Mouse (Mus musculus) myocyte (in vitro differentiated cells): ENCODE data around the gene Rabep2. TPM values are rescaled to one million over a fixed set of nuclear protein-coding genes. Genes with fewer than 3 reads are reported as not detected.
"Not testable (repeated sequence)": the region's sequence is repeated elsewhere in the genome, so short reads cannot be mapped to it uniquely, and the experiment has no call there.

ENCODE experiments used
- H3K27me3 ChIP-seq: one replicate; pipeline ENCODE4 v1.6.1; 2011; ENCODE audit not compliant: control insufficient read depth, insufficient read depth, insufficient read length
- H3K36me3 ChIP-seq: one replicate; pipeline ENCODE4 v1.6.1; 2011; ENCODE audit not compliant: control insufficient read depth, insufficient read depth
- H3K4me2 ChIP-seq: one replicate; pipeline ENCODE4 v1.6.1; 2011; ENCODE audit warnings: low read depth, control low read depth
- H3K4me3 ChIP-seq: one replicate; pipeline ENCODE4 v1.5.1; 2011; ENCODE audit warnings: mild to moderate bottlenecking, control low read depth, moderate library complexity
- H3K79me2 ChIP-seq: one replicate; pipeline ENCODE4 v1.6.1; 2011; ENCODE audit not compliant: control insufficient read depth, insufficient read depth
- H3ac ChIP-seq: one replicate; pipeline ENCODE4 v1.6.1; 2011; ENCODE audit not compliant: control insufficient read depth, insufficient read length
- CEBPB ChIP-seq: IDR thresholded peaks from 2 replicates; pipeline ENCODE4 v1.6.1; 2011; ENCODE audit warnings: mild to moderate bottlenecking, moderate library complexity; ENCODE audit not compliant: poor library complexity, insufficient read depth, severe bottlenecking
- E2F4 ChIP-seq: IDR thresholded peaks from one replicate; pipeline ENCODE4 v1.6.1; 2011; ENCODE audit warnings: mild to moderate bottlenecking, control low read depth, moderate library complexity; ENCODE audit not compliant: insufficient read depth
- MAX ChIP-seq: IDR thresholded peaks from one replicate; pipeline ENCODE4 v1.6.1; 2011; ENCODE audit warnings: low read depth, mild to moderate bottlenecking, control low read depth
- MYOD1 ChIP-seq, 3 experiments: IDR thresholded peaks; one replicate each; pipeline ENCODE4 v1.6.1; 2011; ENCODE audit warnings: control low read depth in 2 of 3, low read depth in 2 of 3, mild to moderate bottlenecking in 2 of 3, moderate library complexity in 1 of 3; ENCODE audit not compliant: insufficient read length in 2 of 3, control insufficient read depth in 1 of 3
- MYOG ChIP-seq, 3 experiments: IDR thresholded peaks; one replicate each; pipeline ENCODE4 v1.6.1; 2011; ENCODE audit warnings: control low read depth in 2 of 3, low read depth in 2 of 3, mild to moderate bottlenecking in 2 of 3; ENCODE audit not compliant: insufficient read length in 2 of 3, control insufficient read depth in 1 of 3, insufficient read depth in 1 of 3
- POLR2A ChIP-seq: IDR thresholded peaks from one replicate; pipeline ENCODE4 v1.6.1; 2011; ENCODE audit warnings: low read depth, mild to moderate bottlenecking, control low read depth, moderate library complexity; ENCODE audit not compliant: insufficient read length
- POLR2AphosphoS2 ChIP-seq: IDR thresholded peaks from one replicate; pipeline ENCODE4 v1.6.1; 2011; ENCODE audit warnings: low read depth, control low read depth; ENCODE audit not compliant: insufficient read length
- REST ChIP-seq: IDR thresholded peaks from one replicate; pipeline ENCODE4 v1.6.1; 2011; ENCODE audit warnings: mild to moderate bottlenecking, control low read depth, moderate library complexity; ENCODE audit not compliant: insufficient read depth, insufficient read length
- SRF ChIP-seq: IDR thresholded peaks from one replicate; pipeline ENCODE4 v1.6.1; 2011; ENCODE audit warnings: low read depth; ENCODE audit not compliant: control insufficient read depth, insufficient read length
- TCF12 ChIP-seq: IDR thresholded peaks from one replicate; pipeline ENCODE4 v1.6.1; 2011; ENCODE audit warnings: mild to moderate bottlenecking, control low read depth; ENCODE audit not compliant: poor library complexity, insufficient read depth, severe bottlenecking
- TCF3 ChIP-seq: IDR thresholded peaks from one replicate; pipeline ENCODE4 v1.6.1; 2011; ENCODE audit warnings: low read depth, control low read depth; ENCODE audit not compliant: insufficient read length
- USF1 ChIP-seq: IDR thresholded peaks from one replicate; pipeline ENCODE4 v1.6.1; 2011; ENCODE audit warnings: low read depth, mild to moderate bottlenecking, control low read depth, moderate library complexity
- polyA plus RNA-seq: library from polyadenylated mRNA; unstranded; fragments of >200 nt; fragmentation: generic; extraction: Trizol; gene quantifications from one replicate; pipeline ENCODE4 v1.2.1, GENCODE M21; 2012; ENCODE audit warnings: missing spikeins

The Rabep2 gene
- 36.7 TPM for polyA plus RNA-seq

GRCm38 (mm10) chr7:126428631-126429502 is at the start of gene Rabep2:
TSS of gene Rabep2 (plus strand) at chr7:126428759.
- Histone ChIP-seq H3K4me3 (peak within 1 kb of the TSS; percentile 28), H3ac (peak within 1 kb of the TSS; percentile 72), H3K4me2 (peak within 1 kb of the TSS; percentile 98), H3K36me3 (no peaks in the 10 kb centered on the region), H3K27me3 (no peaks in the 10 kb centered on the region), H3K79me2 (no peaks in the 10 kb centered on the region)
- peak; percentile 30 for TF ChIP-seq POLR2AphosphoS2
- TF ChIP-seq REST: no peak
- TF ChIP-seq POLR2A: peak; percentile 47
- TF ChIP-seq TCF3: no peak
- TF ChIP-seq E2F4: no peak
- TF ChIP-seq TCF12: no peak
- no peak for TF ChIP-seq CEBPB

DNA sequence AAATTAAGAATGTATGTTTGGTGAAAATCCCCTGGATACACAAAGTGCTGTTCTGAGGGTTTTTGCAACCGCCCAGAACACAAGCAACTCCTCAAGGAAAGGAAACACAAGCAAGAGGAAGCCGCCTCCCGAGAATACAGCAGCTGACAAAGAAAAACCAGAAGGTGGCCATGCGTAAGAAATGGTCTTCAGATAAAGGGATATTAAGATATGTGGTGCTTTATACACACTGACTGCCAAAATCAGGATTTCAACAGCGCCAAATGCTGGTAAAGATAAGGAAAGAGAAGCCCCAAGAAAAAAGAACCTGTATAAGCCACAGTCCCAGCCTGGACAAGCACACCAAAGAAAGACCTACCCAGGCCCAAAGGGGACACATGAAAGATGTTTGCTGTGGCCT is 45.0 kb upstream of the Rabep2 start:
- Histone ChIP-seq H3K79me2 (no peaks in the 10 kb centered on the region), H3ac (no peak overlapping the region)

GRCm38 (mm10) chr7:126388185-126388584 is 40.4 kb upstream of the Rabep2 start:
- Histone ChIP-seq H3K4me3 (no peak overlapping the region), H3K36me3 (peaks cover 9% of the 10 kb centered on the region), H3K27me3 (no peaks in the 10 kb centered on the region), H3ac (no peak overlapping the region), H3K79me2 (no peaks in the 10 kb centered on the region), H3K4me2 (no peak overlapping the region)
- no peak for TF ChIP-seq MYOG (IDR thresholded peaks at IDR 0.05; ENCODE audit: control insufficient read depth in 1 of 3, insufficient read depth in 1 of 3, insufficient read length in 2 of 3, low read depth in 2 of 3)
- TF ChIP-seq MAX: no peak
- no peak for TF ChIP-seq E2F4
- TF ChIP-seq POLR2A: no peak
- no peak for TF ChIP-seq CEBPB
- no peak for TF ChIP-seq REST
- no peak for TF ChIP-seq TCF12
- no peak for TF ChIP-seq MYOD1 (IDR thresholded peaks at IDR 0.05; ENCODE audit: control insufficient read depth in 1 of 3, insufficient read length in 2 of 3, low read depth in 2 of 3)

More for the DNA sequence above, 45.0 kb upstream of the Rabep2 start:
- Histone ChIP-seq H3K36me3 (peaks cover 4% of the 10 kb centered on the region), H3K4me3 (no peak overlapping the region), H3K27me3 (no peaks in the 10 kb centered on the region), H3K4me2 (no peak overlapping the region)
- no peak for TF ChIP-seq POLR2A
- TF ChIP-seq E2F4: no peak
- TF ChIP-seq MYOG (IDR thresholded peaks at IDR 0.05; ENCODE audit: control insufficient read depth in 1 of 3, insufficient read depth in 1 of 3, insufficient read length in 2 of 3, low read depth in 2 of 3): no peak
- no peak for TF ChIP-seq USF1
- no peak for TF ChIP-seq TCF12
- no peak for TF ChIP-seq CEBPB
- no peak for TF ChIP-seq MAX
- TF ChIP-seq REST: no peak
- TF ChIP-seq SRF: no peak
- no peak for TF ChIP-seq MYOD1 (IDR thresholded peaks at IDR 0.05; ENCODE audit: control insufficient read depth in 1 of 3, insufficient read length in 2 of 3, low read depth in 2 of 3)
- no peak for TF ChIP-seq POLR2AphosphoS2
- no peak for TF ChIP-seq TCF3

DNA sequence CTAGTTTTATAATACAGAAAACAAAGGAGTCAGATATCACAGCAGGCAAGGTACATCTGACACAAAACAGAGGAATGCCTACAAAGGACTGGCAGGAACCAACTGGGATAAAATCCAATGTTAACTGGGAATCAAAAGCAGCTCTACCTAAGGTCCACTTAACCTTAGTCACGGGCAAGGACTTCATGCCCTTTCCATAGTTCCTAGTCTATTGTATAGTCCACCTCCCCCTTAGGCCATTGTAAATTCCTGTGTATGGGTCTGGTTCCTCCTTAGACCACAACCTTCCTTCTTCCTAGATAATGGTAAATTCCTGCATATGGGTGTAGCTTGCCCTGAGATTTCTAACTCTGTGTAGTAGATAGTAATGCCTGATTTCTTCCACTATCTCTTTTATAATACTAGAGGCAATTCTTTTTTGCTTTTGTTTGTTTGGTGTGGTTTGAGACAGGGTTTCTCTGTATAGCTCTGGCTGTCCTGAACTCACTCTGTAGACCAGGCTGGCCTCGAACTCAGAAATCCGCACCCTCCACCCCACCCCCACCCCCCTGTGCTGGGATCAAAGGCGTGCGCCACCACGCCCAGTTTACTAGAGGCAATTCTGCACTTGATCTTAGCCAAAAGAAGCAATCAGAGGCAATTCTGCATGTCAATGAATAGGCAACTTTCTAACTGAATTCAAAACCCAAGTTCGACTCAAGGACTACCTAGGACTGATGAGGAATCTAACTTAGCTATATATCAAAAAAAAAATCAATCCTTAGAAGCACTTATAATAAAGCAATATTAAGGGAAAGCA is 36.3 kb upstream of the Rabep2 start:
- not testable (repeated sequence) for H3ac ChIP-seq, H3K27me3 ChIP-seq, H3K79me2 ChIP-seq, H3K4me2 ChIP-seq, H3K36me3 ChIP-seq, H3K4me3 ChIP-seq
